Mouse (Mus musculus): ENCODE measurements around the gene Calcb. TPM values are rescaled to one million over a fixed set of nuclear protein-coding genes. Genes with fewer than 3 reads are reported as not detected.
A peak's percentile ranks its signal among the peaks of the same experiment; 100 is the strongest.
"Not testable (repeated sequence)": the region's sequence is repeated elsewhere in the genome, so short reads cannot be mapped to it uniquely, and the experiment has no call there.

Gene Calcb
- polyA plus RNA-seq (2015; fragmentation: Nextera tagmentation; extraction: Ambion mirVana) = 0.62 and 0.97 TPM in 2 replicates

- peak within 1 kb of the TSS; percentile 32 for H3K4me2 ChIP-seq
- H3K27ac ChIP-seq = no peak within 1 kb of the TSS
- ATAC-seq (ENCODE audit: borderline replicate concordance, extremely low read depth, low FRiP score, low TSS enrichment) = no peak
- 4% methylated on average over 11 of the region's 11 CpGs for WGBS
- H3K36me3 ChIP-seq = no peaks in the 10 kb centered on the region
- 0 out of 2 replicates have a peak, but pooled peaks cover 5% of the 10 kb centered on the region for H3K4me1 ChIP-seq
- no peak within 1 kb of the TSS for H3K4me3 ChIP-seq
- no peak within 1 kb of the TSS for H3K9ac ChIP-seq
- no peaks in the 10 kb centered on the region for H3K9me3 ChIP-seq
- H3K27me3 ChIP-seq = peaks cover 40% of the 10 kb centered on the region
Measured at GRCm38 (mm10) chr7:114718300-114718699, at the start of gene Calcb. Calcb (plus strand) TSS chr7:114718643.

GRCm38 (mm10) chr7:114671405-114671804 is 47.0 kb upstream of the Calcb start:
- Histone ChIP-seq H3K36me3 (no peaks in the 10 kb centered on the region), H3K27me3 (no peaks in the 10 kb centered on the region), H3K4me3 (no peak overlapping the region), H3K27ac (no peak overlapping the region), H3K4me1 (no peaks in the 10 kb centered on the region), H3K4me2 (no peak overlapping the region), H3K9me3 (no peaks in the 10 kb centered on the region), H3K9ac (no peak overlapping the region)
- WGBS = 54% methylated on average over 1 of the region's 1 CpGs
- no peak for ATAC-seq (ENCODE audit: borderline replicate concordance, extremely low read depth, low FRiP score, low TSS enrichment)

GRCm38 (mm10) chr7:114672697-114673096 is 45.7 kb upstream of the Calcb start:
- Histone ChIP-seq H3K9me3 (no peaks in the 10 kb centered on the region), H3K4me1 (no peaks in the 10 kb centered on the region), H3K27me3 (no peaks in the 10 kb centered on the region), H3K36me3 (no peaks in the 10 kb centered on the region), H3K27ac (no peak overlapping the region), H3K4me2 (no peak overlapping the region), H3K9ac (no peak overlapping the region), H3K4me3 (no peak overlapping the region)
- no peak for ATAC-seq (ENCODE audit: borderline replicate concordance, extremely low read depth, low FRiP score, low TSS enrichment)
- WGBS = 24% methylated on average over 2 of the region's 2 CpGs

- Histone ChIP-seq H3K4me1 (no peaks in the 10 kb centered on the region), H3K9me3 (no peaks in the 10 kb centered on the region), H3K27me3 (no peaks in the 10 kb centered on the region), H3K36me3 (no peaks in the 10 kb centered on the region), H3K4me2 (no peak overlapping the region), H3K4me3 (no peak overlapping the region), H3K27ac (no peak overlapping the region), H3K9ac (no peak overlapping the region)
- no peak for ATAC-seq (ENCODE audit: borderline replicate concordance, extremely low read depth, low FRiP score, low TSS enrichment)
Measured at GRCm38 (mm10) chr7:114692339-114692738, 26.1 kb upstream of the Calcb start.

GRCm38 (mm10) chr7:114700871-114701270 is 17.6 kb upstream of the Calcb start:
- ATAC-seq (ENCODE audit: borderline replicate concordance, extremely low read depth, low FRiP score, low TSS enrichment) = no peak
- WGBS = 28% methylated on average over 2 of the region's 2 CpGs
- H3K9ac ChIP-seq = no peak overlapping the region

GRCm38 (mm10) chr7:114706716-114707115 is 11.7 kb upstream of the Calcb start:
- H3K9me3 ChIP-seq = no peaks in the 10 kb centered on the region
- no peak overlapping the region for H3K4me2 ChIP-seq
- H3K9ac ChIP-seq = no peak overlapping the region
- 56% methylated on average over 4 of the region's 4 CpGs for WGBS
- no peaks in the 10 kb centered on the region for H3K36me3 ChIP-seq
- no peaks in the 10 kb centered on the region for H3K27me3 ChIP-seq
- no peak overlapping the region for H3K27ac ChIP-seq
- no peak overlapping the region for H3K4me3 ChIP-seq
- no peaks in the 10 kb centered on the region for H3K4me1 ChIP-seq
- ATAC-seq (ENCODE audit: borderline replicate concordance, extremely low read depth, low FRiP score, low TSS enrichment) = no peak

More at GRCm38 (mm10) chr7:114700871-114701270, 17.6 kb upstream of the Calcb start:
- Histone ChIP-seq H3K4me2 (no peak overlapping the region), H3K27ac (no peak overlapping the region), H3K9me3 (no peaks in the 10 kb centered on the region), H3K4me1 (no peaks in the 10 kb centered on the region), H3K36me3 (no peaks in the 10 kb centered on the region), H3K27me3 (no peaks in the 10 kb centered on the region), H3K4me3 (no peak overlapping the region)

GRCm38 (mm10) chr7:114707398-114707797 is 11.0 kb upstream of the Calcb start:
- no peaks in the 10 kb centered on the region for H3K27me3 ChIP-seq
- WGBS = 53% methylated on average over 1 of the region's 1 CpGs
- H3K36me3 ChIP-seq = no peaks in the 10 kb centered on the region

GRCm38 (mm10) chr7:114710419-114710818 is 8.0 kb upstream of the Calcb start:
- H3K9ac ChIP-seq = no peak overlapping the region
- H3K9me3 ChIP-seq = no peaks in the 10 kb centered on the region
- H3K27ac ChIP-seq = no peak overlapping the region
- ATAC-seq (ENCODE audit: borderline replicate concordance, extremely low read depth, low FRiP score, low TSS enrichment) = no peak
- no peaks in the 10 kb centered on the region for H3K36me3 ChIP-seq
- H3K4me1 ChIP-seq = no peaks in the 10 kb centered on the region
- H3K4me2 ChIP-seq = no peak overlapping the region
- no peak overlapping the region for H3K4me3 ChIP-seq
- WGBS = 68% methylated on average over 2 of the region's 2 CpGs
- H3K27me3 ChIP-seq = no peaks in the 10 kb centered on the region

More at GRCm38 (mm10) chr7:114707398-114707797, 11.0 kb upstream of the Calcb start:
- Histone ChIP-seq H3K9me3 (no peaks in the 10 kb centered on the region), H3K4me2 (no peak overlapping the region), H3K4me3 (no peak overlapping the region), H3K9ac (no peak overlapping the region), H3K4me1 (no peaks in the 10 kb centered on the region), H3K27ac (no peak overlapping the region)
- no peak for ATAC-seq (ENCODE audit: borderline replicate concordance, extremely low read depth, low FRiP score, low TSS enrichment)

- no peak for ATAC-seq (ENCODE audit: borderline replicate concordance, extremely low read depth, low FRiP score, low TSS enrichment)
- H3K9me3 ChIP-seq = no peaks in the 10 kb centered on the region
- H3K9ac ChIP-seq = no peak overlapping the region
- no peak overlapping the region for H3K4me3 ChIP-seq
- H3K27me3 ChIP-seq = peaks cover 11% of the 10 kb centered on the region
- no peak overlapping the region for H3K4me2 ChIP-seq
- no peaks in the 10 kb centered on the region for H3K36me3 ChIP-seq
- no peak overlapping the region for H3K27ac ChIP-seq
- no peaks in the 10 kb centered on the region for H3K4me1 ChIP-seq
- WGBS = 63% methylated on average over 1 of the region's 1 CpGs
Measured at GRCm38 (mm10) chr7:114712523-114712922, 5.9 kb upstream of the Calcb start.

- H3K27me3 ChIP-seq = peaks cover 40% of the 10 kb centered on the region
- no peak for ATAC-seq (ENCODE audit: borderline replicate concordance, extremely low read depth, low FRiP score, low TSS enrichment)
- H3K36me3 ChIP-seq = no peaks in the 10 kb centered on the region
- 0 out of 2 replicates have a peak, but pooled peaks cover 5% of the 10 kb centered on the region for H3K4me1 ChIP-seq
- no peaks in the 10 kb centered on the region for H3K9me3 ChIP-seq
- H3K9ac ChIP-seq = no peak overlapping the region
- H3K4me3 ChIP-seq = no peak overlapping the region
- 4% methylated on average over 17 of the region's 17 CpGs for WGBS
- no peak overlapping the region for H3K27ac ChIP-seq
- H3K4me2 ChIP-seq = peak overlapping the region; percentile 32
Measured at GRCm38 (mm10) chr7:114719381-114720131, 1.1 kb downstream of the Calcb start.

- H3K36me3 ChIP-seq; ATAC-seq (ENCODE audit: borderline replicate concordance, extremely low read depth, low FRiP score, low TSS enrichment); H3K4me3 ChIP-seq; H3K27ac ChIP-seq; H3K27me3 ChIP-seq; H3K4me1 ChIP-seq; H3K9me3 ChIP-seq; H3K9ac ChIP-seq; H3K4me2 ChIP-seq: not testable (repeated sequence)
- 59% methylated on average over 4 of the region's 4 CpGs for WGBS
Measured at GRCm38 (mm10) chr7:114729696-114730095, 11.3 kb downstream of the Calcb start.

GRCm38 (mm10) chr7:114731175-114731574 is 12.7 kb downstream of the Calcb start:
- Histone ChIP-seq H3K4me1 (no peaks in the 10 kb centered on the region), H3K27me3 (no peaks in the 10 kb centered on the region), H3K27ac (no peak overlapping the region), H3K36me3 (no peaks in the 10 kb centered on the region), H3K4me2 (no peak overlapping the region), H3K9me3 (no peaks in the 10 kb centered on the region), H3K4me3 (no peak overlapping the region), H3K9ac (no peak overlapping the region)
- ATAC-seq (ENCODE audit: borderline replicate concordance, extremely low read depth, low FRiP score, low TSS enrichment) = no peak
- 76% methylated on average over 6 of the region's 6 CpGs for WGBS
